Mouse (Mus musculus): ENCODE results near the gene Gabbr2. TPM values are rescaled to one million over a fixed set of nuclear protein-coding genes. Genes with fewer than 3 reads are reported as not detected.
A peak's percentile ranks its signal among the peaks of the same experiment; 100 is the strongest.

Gabbr2 gene
- polyA plus RNA-seq, 1 experiment from 2014 or later: 0.78 TPM

DNA sequence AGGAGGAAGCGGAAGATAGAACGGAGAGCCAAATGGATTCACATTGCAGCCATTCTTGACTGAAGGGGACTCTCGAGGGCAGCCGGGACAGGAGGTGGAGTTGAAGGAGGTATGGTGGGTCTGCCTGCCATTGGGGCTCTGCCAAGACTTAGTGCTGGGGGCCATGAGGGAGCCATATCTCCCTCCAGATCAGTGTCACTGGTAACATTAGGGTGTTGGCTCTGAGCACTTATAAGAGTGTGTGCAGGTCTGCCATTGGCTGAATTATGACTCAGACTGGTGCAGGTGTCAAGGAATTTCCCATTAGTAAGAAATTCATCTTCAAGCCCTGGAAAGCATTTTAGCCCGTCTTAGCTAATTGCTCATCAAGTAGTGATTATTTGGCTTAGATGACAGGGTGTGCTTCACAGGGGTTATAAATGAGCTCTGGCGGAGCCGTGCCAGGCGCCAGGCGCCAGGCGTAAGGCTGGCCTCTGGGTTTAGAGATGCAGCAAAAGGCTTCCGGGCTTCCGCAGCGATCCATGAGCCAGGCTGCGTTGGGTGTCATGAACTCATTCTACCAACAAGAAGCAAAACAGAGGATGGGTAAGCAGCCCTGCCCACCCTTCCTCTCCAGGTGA is 207.1 kb downstream of the Gabbr2 start:
- Histone ChIP-seq H3K4me2 (ENCODE audit: low read depth, low read length) (no peak overlapping the region), H3K36me3 (ENCODE audit: control insufficient read depth, insufficient read depth, low read length) (no peaks in the 10 kb centered on the region), H3K4me3 (ENCODE audit: low read depth, low read length) (no peak overlapping the region), H3K4me1 (ENCODE audit: control insufficient read depth, insufficient read depth, low read length) (no peaks in the 10 kb centered on the region), H3K9ac (ENCODE audit: low read depth, low read length) (no peak overlapping the region), H3K9me3 (ENCODE audit: control insufficient read depth, low read length) (no peaks in the 10 kb centered on the region), H3K27me3 (replicated peaks; ENCODE audit: control insufficient read depth, insufficient read depth, low read length) (no peaks in the 10 kb centered on the region), H3K27ac (replicated peaks; ENCODE audit: low read depth, low read length) (no peak overlapping the region)
- 84% methylated on average over 14 of the region's 14 CpGs for WGBS
- DNase-seq (ENCODE audit: low spot score) (no peak), ATAC-seq (ENCODE audit: low read depth) (no peak)

DNA sequence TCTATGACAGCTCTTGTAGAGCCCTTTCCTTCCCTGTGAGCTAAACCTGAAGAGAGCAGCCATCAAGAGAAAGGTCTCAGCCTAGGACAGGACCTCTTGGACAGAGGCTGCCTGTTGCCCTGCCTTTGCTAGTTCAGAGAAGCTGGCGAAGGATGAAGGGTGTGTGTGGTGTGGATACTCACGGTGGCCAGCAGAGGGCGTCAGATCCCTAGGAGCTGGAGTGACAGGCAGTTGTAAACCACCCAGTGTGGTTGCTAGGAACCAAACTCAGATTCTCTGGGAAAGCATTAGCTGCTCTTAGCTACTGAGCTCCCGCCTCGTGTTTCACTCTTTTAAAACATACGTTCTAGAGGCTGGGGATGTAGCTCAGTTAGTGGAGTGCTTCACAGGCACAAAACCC is 210.6 kb downstream of the Gabbr2 start:
- no peak overlapping the region for H3K27ac ChIP-seq (replicated peaks; ENCODE audit: low read depth, low read length)
- H3K9me3 ChIP-seq (ENCODE audit: control insufficient read depth, low read length): no peaks in the 10 kb centered on the region
- no peak for DNase-seq (ENCODE audit: low spot score)
- H3K4me3 ChIP-seq (ENCODE audit: low read depth, low read length): no peak overlapping the region
- no peak overlapping the region for H3K9ac ChIP-seq (ENCODE audit: low read depth, low read length)
- ATAC-seq (ENCODE audit: low read depth): no peak
- WGBS: 65% methylated on average over 6 of the region's 6 CpGs
- H3K4me1 ChIP-seq (ENCODE audit: control insufficient read depth, insufficient read depth, low read length): no peaks in the 10 kb centered on the region
- no peaks in the 10 kb centered on the region for H3K36me3 ChIP-seq (ENCODE audit: control insufficient read depth, insufficient read depth, low read length)
- no peaks in the 10 kb centered on the region for H3K27me3 ChIP-seq (replicated peaks; ENCODE audit: control insufficient read depth, insufficient read depth, low read length)
- no peak overlapping the region for H3K4me2 ChIP-seq (ENCODE audit: low read depth, low read length)

GRCm38 (mm10) chr4:46775959-46776358 is 215.7 kb downstream of the Gabbr2 start:
- Histone ChIP-seq H3K9ac (ENCODE audit: low read depth, low read length) (no peak overlapping the region), H3K4me2 (ENCODE audit: low read depth, low read length) (no peak overlapping the region), H3K27me3 (replicated peaks; ENCODE audit: control insufficient read depth, insufficient read depth, low read length) (no peaks in the 10 kb centered on the region), H3K4me1 (ENCODE audit: control insufficient read depth, insufficient read depth, low read length) (no peaks in the 10 kb centered on the region), H3K4me3 (ENCODE audit: low read depth, low read length) (no peak overlapping the region), H3K27ac (replicated peaks; ENCODE audit: low read depth, low read length) (no peak overlapping the region), H3K36me3 (ENCODE audit: control insufficient read depth, insufficient read depth, low read length) (no peaks in the 10 kb centered on the region), H3K9me3 (ENCODE audit: control insufficient read depth, low read length) (no peaks in the 10 kb centered on the region)
- DNase-seq (ENCODE audit: low spot score) (no peak), ATAC-seq (ENCODE audit: low read depth) (no peak)
- 71% methylated on average over 5 of the region's 5 CpGs for WGBS

- Histone ChIP-seq H3K9ac (ENCODE audit: low read depth, low read length) (no peak overlapping the region), H3K36me3 (ENCODE audit: control insufficient read depth, insufficient read depth, low read length) (no peaks in the 10 kb centered on the region), H3K27me3 (replicated peaks; ENCODE audit: control insufficient read depth, insufficient read depth, low read length) (no peaks in the 10 kb centered on the region), H3K4me1 (ENCODE audit: control insufficient read depth, insufficient read depth, low read length) (no peaks in the 10 kb centered on the region), H3K9me3 (ENCODE audit: control insufficient read depth, low read length) (no peaks in the 10 kb centered on the region), H3K4me3 (ENCODE audit: low read depth, low read length) (no peak overlapping the region), H3K27ac (replicated peaks; ENCODE audit: low read depth, low read length) (no peak overlapping the region), H3K4me2 (ENCODE audit: low read depth, low read length) (no peak overlapping the region)
- ATAC-seq (ENCODE audit: low read depth) (peak; percentile 55; the same call in 1 of the 2 replicates), DNase-seq (ENCODE audit: low spot score) (no peak)
- 18% methylated on average over 14 of the region's 14 CpGs for WGBS
Observed at GRCm38 (mm10) chr4:46774652-46775051, 217.0 kb downstream of the Gabbr2 start.

- no peak overlapping the region for H3K27ac ChIP-seq (replicated peaks; ENCODE audit: low read depth, low read length)
- H3K4me2 ChIP-seq (ENCODE audit: low read depth, low read length): no peak overlapping the region
- no peak for ATAC-seq (ENCODE audit: low read depth)
- H3K4me3 ChIP-seq (ENCODE audit: low read depth, low read length): no peak overlapping the region
- no peak for DNase-seq (ENCODE audit: low spot score)
- H3K36me3 ChIP-seq (ENCODE audit: control insufficient read depth, insufficient read depth, low read length): no peaks in the 10 kb centered on the region
- WGBS: 84% methylated on average over 3 of the region's 3 CpGs
- no peaks in the 10 kb centered on the region for H3K9me3 ChIP-seq (ENCODE audit: control insufficient read depth, low read length)
- H3K9ac ChIP-seq (ENCODE audit: low read depth, low read length): no peak overlapping the region
- no peaks in the 10 kb centered on the region for H3K4me1 ChIP-seq (ENCODE audit: control insufficient read depth, insufficient read depth, low read length)
- no peaks in the 10 kb centered on the region for H3K27me3 ChIP-seq (replicated peaks; ENCODE audit: control insufficient read depth, insufficient read depth, low read length)
Observed at GRCm38 (mm10) chr4:46773243-46773642, 218.4 kb downstream of the Gabbr2 start.

GRCm38 (mm10) chr4:46772591-46772990 is 219.1 kb downstream of the Gabbr2 start:
- 61% methylated on average over 2 of the region's 2 CpGs for WGBS
- H3K27ac ChIP-seq (replicated peaks; ENCODE audit: low read depth, low read length): no peak overlapping the region
- no peak for ATAC-seq (ENCODE audit: low read depth)
- H3K4me3 ChIP-seq (ENCODE audit: low read depth, low read length): no peak overlapping the region
- H3K36me3 ChIP-seq (ENCODE audit: control insufficient read depth, insufficient read depth, low read length): no peaks in the 10 kb centered on the region
- no peak overlapping the region for H3K9ac ChIP-seq (ENCODE audit: low read depth, low read length)
- H3K9me3 ChIP-seq (ENCODE audit: control insufficient read depth, low read length): no peaks in the 10 kb centered on the region
- no peaks in the 10 kb centered on the region for H3K4me1 ChIP-seq (ENCODE audit: control insufficient read depth, insufficient read depth, low read length)
- DNase-seq (ENCODE audit: low spot score): no peak
- no peaks in the 10 kb centered on the region for H3K27me3 ChIP-seq (replicated peaks; ENCODE audit: control insufficient read depth, insufficient read depth, low read length)
- H3K4me2 ChIP-seq (ENCODE audit: low read depth, low read length): no peak overlapping the region

DNA sequence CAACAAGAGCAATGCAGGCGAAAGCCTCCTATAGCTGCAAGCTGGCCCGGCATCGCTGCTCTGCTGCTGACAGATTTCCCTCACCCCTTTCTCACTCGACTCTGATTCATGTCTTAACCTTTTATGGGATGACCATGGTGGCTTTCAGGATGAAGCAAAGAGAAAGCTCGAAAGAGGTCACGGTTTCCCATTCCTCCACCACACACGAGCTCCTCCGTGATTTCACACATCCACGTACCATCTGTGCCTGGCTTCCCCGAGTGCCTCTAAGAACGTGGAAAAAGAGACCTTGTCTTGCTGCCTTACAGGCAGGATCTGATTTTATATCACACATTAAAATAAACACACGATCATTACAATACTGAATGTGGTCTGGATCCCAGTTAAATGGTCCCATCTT is 220.6 kb downstream of the Gabbr2 start:
- no peak for DNase-seq (ENCODE audit: low spot score)
- no peaks in the 10 kb centered on the region for H3K36me3 ChIP-seq (ENCODE audit: control insufficient read depth, insufficient read depth, low read length)

GRCm38 (mm10) chr4:46770635-46771034 is 221.0 kb downstream of the Gabbr2 start:
- Histone ChIP-seq H3K4me3 (ENCODE audit: low read depth, low read length) (no peak overlapping the region), H3K27me3 (replicated peaks; ENCODE audit: control insufficient read depth, insufficient read depth, low read length) (no peaks in the 10 kb centered on the region), H3K27ac (replicated peaks; ENCODE audit: low read depth, low read length) (no peak overlapping the region), H3K4me1 (ENCODE audit: control insufficient read depth, insufficient read depth, low read length) (no peaks in the 10 kb centered on the region), H3K9ac (ENCODE audit: low read depth, low read length) (no peak overlapping the region), H3K4me2 (ENCODE audit: low read depth, low read length) (no peak overlapping the region), H3K36me3 (ENCODE audit: control insufficient read depth, insufficient read depth, low read length) (no peaks in the 10 kb centered on the region), H3K9me3 (ENCODE audit: control insufficient read depth, low read length) (no peaks in the 10 kb centered on the region)
- WGBS: 92% methylated on average over 2 of the region's 2 CpGs
- DNase-seq (ENCODE audit: low spot score) (no peak), ATAC-seq (ENCODE audit: low read depth) (no peak)

More for the DNA sequence above, 220.6 kb downstream of the Gabbr2 start:
- no peak overlapping the region for H3K4me3 ChIP-seq (ENCODE audit: low read depth, low read length)
- no peak overlapping the region for H3K4me2 ChIP-seq (ENCODE audit: low read depth, low read length)
- 78% methylated on average over 12 of the region's 12 CpGs for WGBS
- H3K27me3 ChIP-seq (replicated peaks; ENCODE audit: control insufficient read depth, insufficient read depth, low read length): no peaks in the 10 kb centered on the region
- no peaks in the 10 kb centered on the region for H3K4me1 ChIP-seq (ENCODE audit: control insufficient read depth, insufficient read depth, low read length)
- H3K27ac ChIP-seq (replicated peaks; ENCODE audit: low read depth, low read length): no peak overlapping the region
- no peaks in the 10 kb centered on the region for H3K9me3 ChIP-seq (ENCODE audit: control insufficient read depth, low read length)
- no peak for ATAC-seq (ENCODE audit: low read depth)
- H3K9ac ChIP-seq (ENCODE audit: low read depth, low read length): no peak overlapping the region

DNA sequence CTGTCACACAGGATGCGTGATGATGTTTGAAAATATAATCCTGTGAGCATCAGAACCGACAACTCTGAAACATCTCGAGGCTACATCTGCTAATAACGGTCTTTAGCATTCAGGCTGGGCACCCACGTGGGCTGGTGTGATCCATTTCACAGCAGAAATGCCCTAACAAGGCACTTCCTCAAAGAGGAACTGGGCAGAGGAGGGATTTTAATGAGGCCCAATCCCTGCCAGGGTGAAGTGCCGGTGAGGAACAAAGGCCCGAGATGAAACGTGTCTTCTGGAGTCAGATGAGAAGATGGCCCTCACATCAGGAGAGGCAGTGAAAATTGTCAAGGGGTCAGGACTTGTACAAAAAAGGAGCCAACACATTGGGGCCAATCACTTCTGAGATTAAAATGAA is 221.6 kb downstream of the Gabbr2 start:
- no peak overlapping the region for H3K4me2 ChIP-seq (ENCODE audit: low read depth, low read length)
- H3K4me3 ChIP-seq (ENCODE audit: low read depth, low read length): no peak overlapping the region
- whole genome bisulfite sequencing: 79% methylated on average over 8 of the region's 8 CpGs
- no peaks in the 10 kb centered on the region for H3K4me1 ChIP-seq (ENCODE audit: control insufficient read depth, insufficient read depth, low read length)
- no peaks in the 10 kb centered on the region for H3K27me3 ChIP-seq (replicated peaks; ENCODE audit: control insufficient read depth, insufficient read depth, low read length)
- H3K27ac ChIP-seq (replicated peaks; ENCODE audit: low read depth, low read length): no peak overlapping the region
- no peak for ATAC-seq (ENCODE audit: low read depth)
- H3K36me3 ChIP-seq (ENCODE audit: control insufficient read depth, insufficient read depth, low read length): no peaks in the 10 kb centered on the region
- no peak overlapping the region for H3K9ac ChIP-seq (ENCODE audit: low read depth, low read length)
- no peaks in the 10 kb centered on the region for H3K9me3 ChIP-seq (ENCODE audit: control insufficient read depth, low read length)
- no peak for DNase-seq (ENCODE audit: low spot score)
